In the genomic region with DNA sequence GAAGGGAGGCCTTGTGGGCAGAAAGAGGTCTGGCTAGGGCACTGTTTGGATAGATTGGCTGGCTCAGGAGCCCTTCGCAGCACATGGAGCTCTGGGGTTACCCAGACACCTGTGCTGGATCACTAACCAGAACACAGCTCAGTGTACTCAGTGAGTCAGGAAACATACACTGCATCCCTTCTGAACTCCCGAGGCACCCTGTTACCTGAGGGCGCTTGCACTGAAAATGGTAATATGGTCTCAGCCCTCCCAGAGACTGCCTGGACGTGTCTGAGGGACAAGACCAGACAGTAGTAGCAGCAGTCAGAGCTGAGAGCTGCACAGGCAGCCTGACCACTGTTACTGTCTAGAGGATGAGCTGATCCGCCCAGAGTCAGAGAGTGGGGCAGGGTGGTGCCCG, we compare ENCODE assay signal across 23 mouse cellular contexts.
A peak's percentile ranks its signal among the peaks of the same experiment; 100 is the strongest.
DNase-seq lines count a peak whose midpoint lies in the region; ATAC-seq lines count a peak whose summit lies in the region.
"Had no signal": no experiment of that assay in that cellular context is flagged by ENCODE, and none has a peak within 500 bp of the region (broad histone marks: within the 10 kb centered on the region; RNA-seq: fewer than 3 reads in every experiment).

No protein-coding gene starts in this region.

- no peak for ATAC-seq in embryonic facial prominence, embryonic 12.5 days (ENCODE audit: insufficient number of reproducible peaks, insufficient read depth, low FRiP score, low TSS enrichment)
- no peak for ATAC-seq in heart, embryonic 13.5 days (ENCODE audit: extremely low read depth, insufficient number of reproducible peaks, low FRiP score, low TSS enrichment)
- no peak for ATAC-seq in megakaryocyte, adult 5-6 weeks (ENCODE audit: poor library complexity, severe bottlenecking)
- no peak for ATAC-seq in hindbrain, embryonic 14.5 days (ENCODE audit: low FRiP score)
- ATAC-seq: midbrain, embryonic 16.5 days had no signal

- H3K4me1 ChIP-seq in embryonic facial prominence, embryonic 12.5 days, result no peaks in the 10 kb centered on the region
- no peaks in the 10 kb centered on the region for H3K4me1 ChIP-seq in embryonic facial prominence, embryonic 10.5 days
- peaks cover 42% of the 10 kb centered on the region for H3K4me1 ChIP-seq in heart, embryonic 13.5 days
- peaks cover 46% of the 10 kb centered on the region for H3K4me1 ChIP-seq in megakaryocyte, embryonic 14.5 days
- H3K4me1 ChIP-seq in hindbrain, embryonic 14.5 days (replicated peaks; ENCODE audit: control insufficient read depth, insufficient read depth, low read length), result no peaks in the 10 kb centered on the region; the same call in 1 of the 2 replicates
- H3K4me1 ChIP-seq: forebrain, embryonic 12.5 days had no signal

- no peaks in the 10 kb centered on the region for H3K27me3 ChIP-seq in embryonic facial prominence, embryonic 12.5 days
- no peaks in the 10 kb centered on the region for H3K27me3 ChIP-seq in embryonic facial prominence, embryonic 10.5 days (replicated peaks; ENCODE audit: low read depth, poor library complexity, severe bottlenecking)
- H3K27me3 ChIP-seq in heart, embryonic 13.5 days (replicated peaks), result no peaks in the 10 kb centered on the region
- H3K27me3 ChIP-seq in megakaryocyte, embryonic 14.5 days (replicated peaks), result no peaks in the 10 kb centered on the region
- H3K27me3 ChIP-seq in hindbrain, embryonic 14.5 days (ENCODE audit: control insufficient read depth, insufficient read depth, low read length), result no peaks in the 10 kb centered on the region
- H3K27me3 ChIP-seq: forebrain, embryonic 12.5 days; hindbrain, embryonic 12.5 days; limb, embryonic 15.5 days had no signal

- 0 out of 2 replicates have a peak overlapping the region, but pooled peaks have one; percentile 11 for H3K27ac ChIP-seq in embryonic facial prominence, embryonic 12.5 days
- no peak overlapping the region for H3K27ac ChIP-seq in embryonic facial prominence, embryonic 10.5 days (replicated peaks)
- H3K27ac ChIP-seq in heart, embryonic 13.5 days (replicated peaks), result peak overlapping the region; percentile 84
- no peak overlapping the region for H3K27ac ChIP-seq in hindbrain, embryonic 14.5 days
- H3K27ac ChIP-seq: forebrain, embryonic 12.5 days; hindbrain, embryonic 12.5 days; limb, embryonic 15.5 days; liver, embryonic 14.5 days had no signal

- H3K9ac ChIP-seq in embryonic facial prominence, embryonic 12.5 days, result no peak overlapping the region
- H3K9ac ChIP-seq in heart, embryonic 13.5 days, result peak overlapping the region; percentile 38; the same call in 1 of the 2 replicates
- no peak overlapping the region for H3K9ac ChIP-seq in hindbrain, embryonic 14.5 days
- H3K9ac ChIP-seq: forebrain, embryonic 12.5 days; hindbrain, embryonic 12.5 days; limb, embryonic 15.5 days; liver, embryonic 14.5 days; lung, embryonic 14.5 days had no signal

- no peak overlapping the region for H3K4me3 ChIP-seq in embryonic facial prominence, embryonic 12.5 days
- H3K4me3 ChIP-seq in embryonic facial prominence, embryonic 10.5 days, result no peak overlapping the region
- no peak overlapping the region for H3K4me3 ChIP-seq in heart, embryonic 13.5 days
- peak overlapping the region; percentile 1 for H3K4me3 ChIP-seq in megakaryocyte, embryonic 14.5 days (replicated peaks)
- no peak overlapping the region for H3K4me3 ChIP-seq in hindbrain, embryonic 14.5 days (replicated peaks; ENCODE audit: low read length)
- H3K4me3 ChIP-seq: forebrain, embryonic 12.5 days; hindbrain, embryonic 12.5 days; limb, embryonic 15.5 days had no signal

- 78% methylated on average over 6 of the region's 6 CpGs for WGBS in embryonic facial prominence, embryonic 12.5 days
- WGBS in embryonic facial prominence, embryonic 10.5 days, result 92% methylated on average over 6 of the region's 6 CpGs
- 76% methylated on average over 6 of the region's 6 CpGs for WGBS in heart, embryonic 13.5 days
- WGBS in hindbrain, embryonic 14.5 days, result 90% methylated on average over 6 of the region's 6 CpGs

- intact Hi-C loops in heart, postnatal 10 days (cut with DNase I), result no loop called here

- no peak overlapping the region for H3K4me2 ChIP-seq in embryonic facial prominence, embryonic 12.5 days (replicated peaks)
- no peak overlapping the region for H3K4me2 ChIP-seq in heart, embryonic 13.5 days
- H3K4me2 ChIP-seq in hindbrain, embryonic 14.5 days (replicated peaks), result no peak overlapping the region
- H3K4me2 ChIP-seq: forebrain, embryonic 12.5 days; hindbrain, embryonic 12.5 days; limb, embryonic 15.5 days; lung, embryonic 14.5 days had no signal

- no peak for DNase-seq in embryonic facial prominence, embryonic 10.5 days (ENCODE audit: low spot score)
- DNase-seq in heart, postnatal 10 days, result no peak
- DNase-seq in urinary bladder, postnatal 14 days (ENCODE audit: low spot score), result no peak
- no peak for DNase-seq in hindbrain, embryonic 14.5 days (ENCODE audit: low spot score)
- DNase-seq: adrenal gland, adult 2 months; cerebellum, adult 11 months; cerebellum, postnatal 10 days; gastrocnemius, postnatal 10 days; kidney, adult 11 months; left cerebral cortex, postnatal 4 days; lung, embryonic 14.5 days; thymus, adult 2 months; thymus, postnatal 4 days had no signal

- H3K9me3 ChIP-seq in embryonic facial prominence, embryonic 12.5 days, result no peaks in the 10 kb centered on the region
- no peaks in the 10 kb centered on the region for H3K9me3 ChIP-seq in embryonic facial prominence, embryonic 10.5 days
- H3K9me3 ChIP-seq in heart, embryonic 13.5 days, result no peaks in the 10 kb centered on the region
- no peaks in the 10 kb centered on the region for H3K9me3 ChIP-seq in megakaryocyte, embryonic 14.5 days
- H3K9me3 ChIP-seq in hindbrain, embryonic 14.5 days (ENCODE audit: control insufficient read depth, low read length), result no peaks in the 10 kb centered on the region
- H3K9me3 ChIP-seq: forebrain, embryonic 12.5 days; G1E; hindbrain, embryonic 12.5 days; limb, embryonic 15.5 days had no signal

- H3K36me3 ChIP-seq in embryonic facial prominence, embryonic 12.5 days, result peaks cover 10% of the 10 kb centered on the region; the same call in 1 of the 2 replicates
- H3K36me3 ChIP-seq in embryonic facial prominence, embryonic 10.5 days (replicated peaks), result peaks cover 24% of the 10 kb centered on the region
- peaks cover 37% of the 10 kb centered on the region for H3K36me3 ChIP-seq in heart, embryonic 13.5 days
- peaks cover 77% of the 10 kb centered on the region for H3K36me3 ChIP-seq in megakaryocyte, embryonic 14.5 days (replicated peaks; ENCODE audit: low read length)
- peaks cover 10% of the 10 kb centered on the region; the same call in 1 of the 2 replicates for H3K36me3 ChIP-seq in hindbrain, embryonic 14.5 days (replicated peaks; ENCODE audit: control insufficient read depth, insufficient read depth)

Comparison
In these comparisons a context has a peak if more than half of its experiments do, and no peak if none do; other contexts are left out.
1. H3K27ac ChIP-seq: peak in embryonic facial prominence, embryonic 12.5 days (single experiment) and heart, embryonic 13.5 days (single experiment); none in embryonic facial prominence, embryonic 10.5 days (single experiment) and hindbrain, embryonic 14.5 days (single experiment).